Mouse (Mus musculus) ovary, postnatal 36 days (tissue): ENCODE data around the gene Pfkm.

ENCODE experiments used
- DNase-seq: peaks from one replicate; pipeline ENCODE4 v3.0.0; 2022; ENCODE audit warnings: low spot score, mixed read lengths

Gene Pfkm

DNA sequence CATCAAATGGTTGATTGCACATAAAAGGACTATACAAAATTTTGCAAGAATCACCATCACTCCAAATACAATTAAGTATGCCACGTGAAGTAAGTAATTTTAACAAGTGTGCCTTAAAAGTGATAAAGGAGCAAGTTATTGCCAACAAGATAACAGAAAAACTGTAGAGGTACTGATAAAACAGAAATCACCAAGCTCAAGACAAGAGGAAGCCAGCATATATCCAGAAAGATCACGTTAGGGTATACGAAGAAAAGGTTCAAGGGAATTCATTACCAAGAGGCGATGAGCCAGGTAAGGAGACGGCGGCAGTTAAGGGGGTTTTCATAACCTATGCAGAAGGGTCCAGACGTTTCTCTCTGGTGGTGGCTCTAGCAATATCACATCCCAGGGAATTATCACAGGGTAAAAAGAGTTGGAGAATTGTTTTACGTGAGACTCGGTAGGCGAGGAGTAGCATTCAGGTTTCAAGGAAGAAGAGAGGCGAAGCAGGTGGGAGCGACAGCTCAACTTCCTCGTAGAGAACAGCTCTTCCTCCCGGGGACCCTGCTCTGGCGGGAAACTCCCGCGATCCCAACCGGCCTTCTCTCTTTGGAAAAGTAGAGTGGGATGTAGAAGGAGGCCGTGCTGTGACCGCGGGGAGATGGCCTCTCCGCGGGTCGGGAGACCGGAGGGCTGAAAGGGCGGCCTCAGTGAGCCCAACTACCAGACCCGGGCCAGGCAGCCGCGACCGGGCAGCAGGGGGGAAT lies at the start of gene Pfkm:
TSS of gene Pfkm (plus strand) at position 218 of the 749 bp plus-strand sequence.
- DNase-seq, result no peak

DNA sequence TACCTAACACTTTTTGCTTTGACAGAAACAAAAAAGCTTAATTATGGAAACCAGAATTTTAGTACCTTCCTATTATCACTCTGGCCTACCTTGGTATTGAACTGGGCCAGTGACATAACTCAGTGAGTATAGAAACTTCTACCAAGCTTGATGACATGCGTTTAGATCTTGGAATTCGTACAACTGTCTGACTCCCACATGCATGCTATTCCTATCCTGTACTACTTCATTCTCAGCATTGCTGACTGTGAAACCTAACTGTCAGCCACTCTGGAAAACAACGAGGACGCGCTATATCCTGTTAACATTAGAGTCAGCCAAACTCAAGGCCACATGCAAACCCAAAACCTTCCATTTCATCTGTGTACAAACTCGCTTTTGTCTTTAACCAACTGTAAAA lies 48.4 kb upstream of the Pfkm start:
- DNase-seq, result no peak

DNA sequence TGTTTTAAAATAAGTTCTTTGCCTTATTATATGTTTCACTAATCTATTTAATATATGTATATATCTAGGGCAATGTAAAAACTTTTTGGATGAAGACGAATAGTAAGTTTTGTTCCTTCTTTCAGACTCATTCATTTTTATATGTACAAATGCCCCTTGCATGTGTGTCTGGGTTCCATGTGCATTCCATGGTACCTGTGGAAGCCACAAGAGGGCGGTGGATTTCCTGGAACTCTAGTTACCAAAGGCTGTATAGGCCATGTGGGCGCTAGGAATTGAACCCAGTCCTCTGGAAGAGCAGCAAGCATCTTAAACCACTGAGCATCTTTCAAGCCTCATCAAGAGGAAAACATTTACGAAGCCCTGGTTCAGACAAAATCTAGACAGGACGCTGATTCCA lies 48.0 kb upstream of the Pfkm start:
- no peak for DNase-seq

DNA sequence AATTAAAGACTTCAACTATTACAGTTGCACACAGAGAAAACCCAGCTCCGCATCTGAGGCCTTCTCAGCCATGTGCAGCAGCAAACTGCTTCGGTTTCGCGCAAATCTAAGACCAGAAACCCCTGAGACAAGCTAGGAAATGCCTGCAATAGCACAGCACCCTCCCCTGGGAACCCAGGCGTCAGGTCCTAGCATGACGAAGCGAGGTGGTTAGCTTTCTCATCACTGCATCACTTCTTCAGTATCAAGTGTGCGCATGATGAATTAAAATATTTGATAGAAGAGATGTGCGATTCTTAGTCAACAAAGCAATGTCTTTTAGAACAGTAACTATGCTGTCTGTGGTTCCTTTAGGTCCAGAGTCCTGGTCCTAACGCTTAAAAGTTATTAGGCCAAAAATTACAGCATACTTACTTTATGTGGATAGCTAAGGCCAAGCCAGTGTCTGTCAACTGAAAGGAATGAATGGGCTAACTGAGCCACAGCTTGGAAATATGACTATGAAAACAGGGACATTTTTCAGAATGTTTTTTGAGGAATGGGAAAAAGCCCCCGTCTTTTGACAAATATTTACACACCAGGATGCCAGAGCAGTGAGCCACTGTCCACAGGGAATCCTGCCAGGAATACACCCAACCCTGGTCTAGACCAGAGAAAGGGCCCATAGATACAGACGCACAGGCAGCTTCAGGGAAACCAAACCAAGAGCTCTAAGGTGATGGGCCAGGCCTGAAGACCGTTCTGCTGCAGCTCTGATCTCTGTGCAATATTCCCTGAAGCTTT lies 43.3 kb upstream of the Pfkm start:
- DNase-seq, result no peak

DNA sequence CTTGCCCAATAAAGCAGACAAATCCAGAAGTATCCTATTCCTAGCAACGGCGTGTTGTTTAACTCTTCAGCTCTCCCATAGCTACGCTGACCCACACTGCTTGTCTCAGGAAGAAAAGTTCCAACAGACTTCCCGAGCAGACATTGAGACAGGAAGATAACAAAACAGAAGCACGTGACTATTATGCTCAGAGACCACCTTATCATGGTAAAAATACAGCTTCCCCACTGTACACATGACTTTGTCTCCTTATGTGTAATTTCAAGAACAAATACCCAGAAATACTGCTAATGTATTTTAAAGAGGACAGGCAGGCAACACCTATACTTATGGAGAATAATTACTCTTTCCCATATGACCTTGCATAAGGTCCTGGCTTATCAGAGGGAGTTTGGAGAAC lies 40.7 kb upstream of the Pfkm start:
- DNase-seq, result no peak

DNA sequence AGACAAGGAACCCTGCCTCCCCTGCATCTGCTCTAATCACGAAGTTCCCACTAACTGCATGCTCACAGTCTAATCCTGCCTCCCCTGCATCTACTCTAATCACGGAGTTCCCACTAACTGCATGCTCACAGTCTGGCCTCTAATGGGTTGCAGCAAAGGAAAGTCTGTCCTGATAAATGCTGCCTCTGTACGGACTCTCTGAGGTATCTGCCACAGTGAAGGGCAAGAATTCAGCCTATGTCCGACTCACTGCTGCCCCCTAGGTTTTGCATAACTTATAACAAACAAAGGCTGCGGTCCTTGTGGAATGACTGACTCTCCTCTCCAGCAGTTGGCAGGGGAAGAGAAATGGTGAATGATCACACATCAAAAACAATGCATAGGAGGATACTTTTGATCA lies 37.1 kb upstream of the Pfkm start:
- DNase-seq, result no peak

DNA sequence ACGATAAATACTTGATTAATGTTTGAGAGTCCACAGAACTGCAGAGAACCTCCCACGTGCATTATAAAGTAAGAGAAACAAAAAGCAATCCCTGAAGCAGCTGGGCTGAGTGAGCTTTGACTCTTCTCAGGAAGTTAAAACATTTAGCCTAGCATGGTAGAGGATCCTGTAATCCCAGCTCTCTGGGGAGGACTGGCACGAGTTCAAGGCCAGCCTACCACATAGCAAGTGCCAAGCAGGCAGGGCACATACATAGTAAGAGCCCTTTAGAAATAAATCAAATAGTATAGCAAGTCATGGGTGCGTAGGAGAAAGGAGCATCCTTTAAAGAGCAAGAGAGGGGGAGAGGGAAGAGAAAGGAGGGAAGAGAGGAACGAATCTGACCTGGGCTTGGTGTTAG lies 26.5 kb upstream of the Pfkm start:
- peak; percentile 34 for DNase-seq

DNA sequence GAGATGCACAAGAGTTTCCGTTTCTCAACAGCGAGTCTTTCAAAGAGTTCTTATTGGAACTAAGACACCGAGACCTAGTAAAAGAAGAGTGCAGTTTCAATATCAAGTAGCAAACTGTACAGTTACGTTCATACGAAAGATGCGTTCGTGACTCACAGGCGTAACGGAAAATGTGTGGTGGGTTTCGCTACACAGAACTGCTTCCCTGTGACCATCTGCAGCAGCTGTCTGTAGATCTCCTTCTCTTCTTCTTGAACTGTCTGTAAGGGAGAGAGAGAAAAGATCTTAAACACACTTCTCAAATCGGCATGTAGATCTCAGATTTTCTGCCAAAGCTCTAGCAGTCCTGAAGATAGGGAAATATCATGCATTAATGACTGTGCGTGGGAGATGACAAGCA lies 25.8 kb upstream of the Pfkm start:
- DNase-seq, result no peak

DNA sequence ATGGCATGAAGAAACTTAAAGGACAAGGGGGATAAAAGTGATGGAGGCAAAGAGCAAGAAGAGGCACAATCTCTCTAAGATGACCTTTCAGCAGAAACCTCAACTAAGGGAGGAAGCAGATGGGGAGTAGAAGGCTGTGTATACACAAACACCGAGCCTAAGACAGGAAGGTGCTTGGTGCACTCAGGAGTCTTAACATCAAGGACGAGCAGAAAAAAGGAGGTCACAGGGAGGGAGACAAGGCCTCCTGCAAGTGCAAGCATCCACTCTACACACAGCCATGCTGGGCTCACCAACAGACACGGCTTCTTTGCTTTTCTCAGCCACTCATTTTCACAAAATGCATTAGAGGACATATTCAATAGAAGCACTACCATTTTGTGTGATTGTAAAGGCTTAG lies 24.9 kb upstream of the Pfkm start:
- no peak for DNase-seq

DNA sequence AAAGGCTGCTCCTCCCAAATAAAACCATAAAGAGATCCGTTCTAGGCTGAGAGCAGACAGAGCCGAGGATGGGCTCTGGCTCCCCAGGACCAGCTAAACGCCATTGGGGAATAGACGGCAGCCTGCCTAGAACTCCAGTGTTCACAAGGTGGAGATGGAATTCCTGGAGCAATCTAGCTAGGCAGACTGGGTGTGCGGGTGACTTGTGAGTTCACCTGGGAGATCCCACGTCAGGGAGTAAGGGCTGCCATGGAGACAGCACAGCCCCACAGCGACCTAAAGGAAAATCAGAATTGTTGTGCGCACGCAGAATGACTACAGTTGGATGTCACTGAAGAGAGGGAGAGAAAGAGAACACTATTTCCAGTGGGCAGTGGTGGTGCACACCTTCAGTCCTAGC lies 23.9 kb upstream of the Pfkm start:
- DNase-seq, result no peak

DNA sequence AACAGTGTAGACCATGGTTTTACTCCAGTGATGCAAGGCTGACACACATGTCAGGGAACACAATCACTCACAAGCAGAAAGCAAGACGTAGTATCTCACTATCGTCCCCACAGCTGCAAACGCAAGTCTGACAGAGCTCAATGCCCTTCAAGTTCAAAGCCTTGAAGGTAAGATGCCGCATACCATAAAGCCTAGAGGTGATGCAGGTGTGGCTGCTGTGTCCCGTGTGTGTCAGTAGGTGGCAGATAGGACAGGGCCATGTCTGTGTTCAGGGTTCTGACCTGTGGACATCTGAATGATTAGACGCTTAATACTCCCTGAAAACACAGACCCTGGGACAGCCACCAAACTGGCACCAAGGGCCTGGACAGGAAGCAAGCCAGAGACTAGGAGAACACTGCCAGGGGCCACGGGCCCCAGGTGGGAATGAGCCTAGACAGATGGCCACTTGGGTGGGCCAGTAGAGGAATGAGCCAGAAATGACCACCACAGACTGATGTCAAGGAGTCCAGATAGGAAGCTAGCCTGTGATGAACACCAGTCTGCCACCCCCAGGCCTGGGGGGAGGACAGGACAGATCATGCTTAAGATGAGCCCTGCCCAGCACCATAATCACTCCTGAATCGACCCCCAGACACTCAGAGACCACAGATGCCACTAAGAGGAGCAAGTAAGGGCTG lies 22.7 kb upstream of the Pfkm start:
- no peak for DNase-seq

DNA sequence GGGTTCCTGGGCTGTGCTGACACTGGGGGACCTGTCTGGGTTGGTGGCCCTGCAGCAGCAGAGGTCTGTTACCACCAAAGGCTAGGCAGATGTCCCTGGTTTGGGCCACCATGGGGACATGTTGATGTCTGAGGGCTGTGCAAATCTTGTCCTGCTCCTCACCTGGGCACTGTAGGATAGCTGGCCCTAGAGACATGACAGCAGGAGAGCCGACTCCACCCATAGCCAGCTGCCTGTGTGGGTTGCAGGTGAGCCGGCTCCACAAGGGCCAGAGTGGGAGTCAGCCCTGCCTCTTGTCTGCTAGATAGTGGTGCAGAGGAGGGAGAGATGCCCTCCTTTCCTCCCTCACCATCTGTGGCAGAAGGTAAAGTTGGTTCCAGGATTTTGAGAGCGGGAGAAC lies 22.0 kb upstream of the Pfkm start:
- DNase-seq, result no peak

DNA sequence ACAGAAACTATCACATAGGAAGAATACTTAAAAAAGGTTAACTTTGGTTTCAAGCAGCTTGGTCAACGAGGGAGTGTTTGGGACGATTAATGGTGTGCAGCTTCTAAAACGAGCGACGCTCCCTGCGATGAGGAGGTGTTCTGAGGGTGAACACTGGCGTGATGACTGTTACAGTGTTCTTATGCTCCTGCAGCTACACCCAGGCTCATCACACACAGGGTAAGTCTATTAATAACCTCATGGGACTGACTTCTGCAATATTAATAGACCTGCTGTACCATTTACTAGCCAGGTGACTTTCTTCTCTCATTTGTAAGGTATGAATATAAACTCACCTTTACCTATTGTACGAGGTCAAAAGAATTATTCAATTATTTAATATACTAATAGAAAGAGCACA lies 17.9 kb upstream of the Pfkm start:
- no peak for DNase-seq

DNA sequence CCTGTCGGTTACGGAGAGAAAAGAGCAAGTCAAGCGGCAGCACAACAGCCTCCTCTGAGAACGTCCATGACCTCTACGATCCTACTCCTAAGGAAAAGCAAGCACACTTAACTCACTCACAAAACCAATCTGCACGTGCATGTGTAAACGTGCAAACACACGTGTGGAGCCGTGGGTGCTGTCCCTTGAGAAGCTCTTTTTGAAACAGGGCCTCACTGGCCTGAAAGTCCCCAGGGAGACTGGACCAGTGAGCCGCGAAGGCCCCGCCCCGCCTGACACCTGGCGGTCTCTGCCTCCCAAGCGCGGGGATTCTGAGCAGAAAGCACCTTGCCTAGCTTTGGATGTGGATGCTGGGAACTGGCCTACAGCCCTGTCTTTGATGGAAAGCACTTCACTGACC lies 17.4 kb upstream of the Pfkm start:
- no peak for DNase-seq

DNA sequence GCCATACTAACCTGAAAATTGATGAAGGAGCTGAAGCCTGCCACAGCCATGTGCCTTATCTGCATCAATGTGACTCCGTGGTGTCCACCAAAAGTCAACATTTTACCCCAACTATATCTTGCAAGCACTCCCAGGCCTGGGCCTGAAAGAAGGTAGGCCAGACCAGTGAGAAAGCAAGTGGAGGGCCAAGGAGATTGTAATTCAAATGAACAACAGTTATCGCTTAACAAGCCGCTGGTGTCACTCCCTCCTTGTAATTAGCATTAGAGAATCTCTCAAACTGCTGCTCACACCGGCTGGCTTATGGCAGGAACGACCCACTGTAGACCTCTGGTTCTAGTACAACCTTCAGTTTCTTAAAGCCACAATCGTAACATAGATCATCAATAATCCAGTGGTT lies 15.5 kb upstream of the Pfkm start:
- DNase-seq, result no peak

DNA sequence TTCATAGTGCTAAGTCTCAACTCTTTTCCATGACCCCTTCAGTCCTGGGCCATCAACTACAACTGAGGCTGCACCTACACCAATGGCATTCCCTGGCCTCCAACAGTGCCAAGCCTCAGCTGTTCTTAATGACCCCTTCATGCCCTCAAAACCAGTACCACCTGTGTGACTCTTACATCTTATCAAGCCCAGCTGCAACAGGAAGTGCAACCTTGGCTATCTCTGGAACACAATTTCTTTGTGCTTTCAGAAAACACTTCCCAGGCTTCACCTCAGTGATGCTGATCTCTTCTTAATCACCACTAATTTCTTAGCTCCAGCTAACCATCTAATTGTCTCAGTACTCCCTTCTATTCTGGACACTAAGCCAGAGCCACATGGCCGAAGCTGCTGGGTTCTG lies 3.5 kb upstream of the Pfkm start:
- DNase-seq, result no peak

DNA sequence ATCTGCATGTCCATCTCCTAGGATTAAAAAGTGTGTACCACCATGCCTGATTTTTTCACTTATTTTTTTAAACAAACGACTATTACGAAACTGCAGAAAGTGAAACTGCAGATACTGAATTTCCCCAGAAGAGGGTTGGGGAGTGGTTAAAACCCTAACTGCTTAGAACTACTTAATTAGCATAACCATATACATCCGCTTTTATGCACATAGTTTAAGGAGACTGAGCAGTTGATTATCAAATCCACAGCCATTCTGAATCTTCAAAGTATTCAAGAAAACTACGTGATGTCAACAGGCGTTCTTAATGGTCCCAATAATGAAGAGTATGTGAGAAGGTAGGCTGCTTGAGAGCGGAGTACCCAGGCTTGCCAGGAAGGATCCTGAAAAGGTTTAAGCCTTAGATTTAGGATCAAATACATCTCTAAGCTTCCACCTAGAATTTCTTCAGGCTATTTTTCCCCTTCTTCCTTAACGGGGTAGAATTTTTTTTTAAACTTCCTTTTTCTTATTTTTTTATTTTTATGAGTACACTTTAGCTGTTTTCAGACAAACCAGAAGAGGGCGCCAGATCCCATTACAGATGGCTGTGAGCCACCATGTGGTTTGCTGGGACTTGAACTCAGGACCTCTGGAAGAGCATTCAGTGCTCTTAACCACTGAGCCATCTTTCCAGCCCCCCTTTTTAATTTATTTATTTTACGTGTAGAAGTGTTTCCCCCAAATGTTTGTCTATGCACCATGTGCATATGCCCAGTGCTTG lies 2.8 kb upstream of the Pfkm start:
- DNase-seq, result no peak

DNA sequence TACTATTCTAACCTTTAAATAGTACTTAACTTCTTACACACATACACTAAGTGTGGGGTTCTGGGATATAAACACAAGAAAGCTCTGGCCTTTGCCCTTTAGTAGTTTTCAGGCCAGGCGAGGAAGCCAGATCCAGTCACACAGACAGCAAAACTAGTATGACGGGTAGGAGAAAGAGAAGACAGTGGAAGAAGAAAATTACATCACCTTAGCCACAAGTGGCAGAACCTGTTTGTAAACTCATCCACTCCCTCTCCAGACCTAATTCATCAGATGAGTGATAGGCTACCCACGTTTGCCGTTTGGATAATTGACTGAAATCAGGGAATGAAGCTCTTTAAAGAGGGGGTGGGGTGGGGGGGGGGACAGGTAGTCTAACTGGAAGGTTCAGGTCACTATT lies 548 bp upstream of the Pfkm start:
- no peak for DNase-seq

DNA sequence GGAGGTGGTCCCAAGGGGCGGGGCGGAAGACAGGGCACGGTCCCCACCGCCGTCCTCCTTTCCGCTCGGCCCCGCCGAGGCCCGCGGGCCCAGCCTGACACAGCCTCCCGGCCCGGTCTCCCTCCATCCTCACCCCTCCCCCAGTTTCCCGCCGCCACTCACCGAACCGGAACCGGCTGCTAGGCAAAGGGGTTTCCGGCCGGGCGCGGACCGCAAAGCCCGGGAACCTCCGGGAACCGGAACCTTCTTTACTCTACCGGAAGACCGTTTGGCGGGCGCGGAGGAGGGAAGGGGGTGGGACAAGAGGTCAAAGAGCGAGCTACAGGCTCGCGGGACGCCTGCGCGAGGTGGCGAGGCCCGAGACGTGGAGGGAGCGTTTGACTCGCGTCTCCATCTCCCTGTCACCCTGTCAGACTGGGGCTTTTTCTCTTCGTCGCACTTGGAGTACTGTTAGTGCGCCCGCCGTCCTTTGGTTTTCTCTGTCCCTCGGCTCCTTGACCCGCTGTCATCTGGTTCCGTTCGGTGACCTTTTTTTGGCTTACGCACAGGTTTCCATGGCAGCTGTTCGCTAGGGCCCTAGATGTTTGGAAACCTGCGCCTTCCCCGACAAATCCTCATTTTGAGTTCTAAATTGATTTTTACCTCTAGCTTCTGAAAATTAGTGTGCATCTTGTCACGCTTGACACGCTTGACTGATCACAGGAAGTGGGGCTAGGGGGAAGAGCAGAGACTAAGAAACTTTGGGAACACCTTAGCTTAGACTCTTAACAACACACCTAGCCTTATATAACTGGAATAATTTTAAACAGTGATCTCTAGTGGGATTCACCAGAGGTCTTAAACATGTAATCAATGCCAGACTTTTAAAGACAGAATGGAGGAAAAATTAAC lies 977 bp downstream of the Pfkm start, which contains the start of gene Senp1:
TSS of gene Senp1 (minus strand) at position 624 of the 891 bp plus-strand sequence.
- peak; percentile 88 for DNase-seq

DNA sequence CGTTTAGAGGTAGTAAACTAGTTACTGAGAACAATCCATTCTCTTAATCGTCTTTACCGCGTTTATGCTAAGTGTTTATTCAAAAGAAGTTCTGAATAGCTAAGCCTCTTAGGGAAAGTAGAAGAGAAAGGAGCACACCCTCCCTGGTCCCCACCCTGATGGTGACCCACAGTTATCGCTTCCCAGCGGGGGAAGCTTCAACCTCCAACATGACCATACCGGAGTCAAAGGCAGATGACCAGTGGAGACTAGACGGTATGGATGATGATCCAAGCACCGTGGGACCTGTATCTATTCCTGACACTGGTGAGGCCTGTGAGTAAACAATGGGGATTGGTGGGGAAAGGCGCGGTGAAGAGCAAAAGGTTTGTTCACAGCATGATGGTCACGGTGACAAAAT lies 2.5 kb downstream of the Pfkm start:
- DNase-seq, result no peak

DNA sequence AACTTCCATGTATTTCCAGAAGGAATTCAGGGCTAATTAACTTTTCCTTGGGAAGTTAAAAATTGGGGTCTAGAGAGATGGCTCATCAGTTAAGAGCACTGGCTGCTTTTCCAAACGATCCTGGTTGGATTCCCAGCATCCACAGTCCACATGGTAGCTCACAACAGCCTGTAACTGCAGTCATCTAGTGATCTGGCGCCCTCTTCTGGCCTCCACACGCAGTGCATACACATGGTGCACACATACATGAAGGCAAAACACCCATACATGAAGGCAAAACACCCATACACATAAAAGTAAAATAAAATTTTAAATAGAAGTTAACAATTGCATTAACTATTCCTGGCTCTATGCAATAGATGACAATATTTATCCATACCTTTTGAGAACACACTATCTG lies 4.6 kb downstream of the Pfkm start:
- DNase-seq, result no peak
